In genomic region chr5:137109941-137110593, GRCm38 (mm10) we compare ENCODE assay signal across 29 mouse cellular contexts. TPM values are rescaled to one million over a fixed set of nuclear protein-coding genes. Genes with fewer than 3 reads are reported as not detected.
A peak's percentile ranks its signal among the peaks of the same experiment; 100 is the strongest.
DNase-seq lines count a peak whose midpoint lies in the region; TF ChIP-seq lines count a peak whose summit lies in the region.
"Had no signal": no experiment of that assay in that cellular context is flagged by ENCODE, and none has a peak within 500 bp of the region (broad histone marks: within the 10 kb centered on the region; RNA-seq: fewer than 3 reads in every experiment).

No protein-coding gene starts in this region.

- no peaks in the 10 kb centered on the region for H3K9me3 ChIP-seq in MEL (replicated peaks; ENCODE audit: insufficient read depth, low read length)
- H3K9me3 ChIP-seq: embryonic facial prominence, embryonic 13.5 days; forebrain, embryonic 15.5 days; heart, embryonic 13.5 days; neural tube, embryonic 13.5 days had no signal

- TF ChIP-seq CTCF in gastrocnemius, adult 2 months (IDR thresholded peaks at IDR 0.05): no peak
- no peak for TF ChIP-seq CTCF in MEL (IDR thresholded peaks at IDR 0.05 in 2 of 3, conservative IDR thresholded peaks at IDR 0.05 in 1 of 3; ENCODE audit: control insufficient read depth in 1 of 3, insufficient read depth in 1 of 3, low read depth in 2 of 3, low read length in 3 of 3, poor library complexity in 1 of 3, severe bottlenecking in 1 of 3)

- no peaks in the 10 kb centered on the region for H3K27me3 ChIP-seq in MEL (ENCODE audit: control insufficient read depth in 1 of 2, insufficient read depth in 2 of 2, low read length in 2 of 2)
- H3K27me3 ChIP-seq: embryonic facial prominence, embryonic 13.5 days; forebrain, embryonic 15.5 days; heart, embryonic 13.5 days; limb, embryonic 13.5 days; neural tube, embryonic 13.5 days had no signal

- peak in 1 of 2 experiments; percentile 37; a peak in 1 of 4 replicates for TF ChIP-seq POLR2A in MEL (IDR thresholded peaks at IDR 0.05; ENCODE audit: control insufficient read depth in 1 of 2, insufficient read depth in 1 of 2, low read depth in 1 of 2, low read length in 2 of 2, poor library complexity in 1 of 2)

- peaks cover 0 to 7% of the 10 kb centered on the region in 2 experiments for H3K36me3 ChIP-seq in MEL (ENCODE audit: control insufficient read depth in 1 of 2, insufficient read depth in 2 of 2, low read length in 2 of 2)
- H3K36me3 ChIP-seq: forebrain, embryonic 15.5 days; neural tube, embryonic 13.5 days had no signal

- DNase-seq in gastrocnemius, adult 2 months: peak; percentile 15
- no peak for DNase-seq in gastrocnemius, postnatal 36 days
- peak; percentile 62 for DNase-seq in kidney, postnatal 10 days
- no peak for DNase-seq in kidney, adult 11 months
- no peak for DNase-seq in MEL (ENCODE audit: low read depth, low spot score)
- DNase-seq in kidney, postnatal 36 days: peak; percentile 52 to 76
- DNase-seq in T-cell, adult 2 months (ENCODE audit: low spot score): no peak
- DNase-seq in cerebellum, postnatal 25 days: no peak
- DNase-seq: adrenal gland, postnatal 36 days; cerebellum, adult 11-12 months; embryo, embryonic 11 days; gastrocnemius, postnatal 10 days; heart, adult 18-20 months; heart, postnatal 14 days; lung, embryonic 14.5 days; midbrain, embryonic 14.5 days had no signal

- peaks cover 0 to 16% of the 10 kb centered on the region in 2 experiments; a peak in 3 of 4 replicates for H3K4me1 ChIP-seq in MEL (ENCODE audit: control insufficient read depth in 1 of 2, insufficient read depth in 2 of 2, low read length in 2 of 2)

- no peak overlapping the region for H3K4me3 ChIP-seq in gastrocnemius, adult 2 months
- no peak overlapping the region for H3K4me3 ChIP-seq in MEL (ENCODE audit: control insufficient read depth in 1 of 2, insufficient read depth in 1 of 2, low read depth in 2 of 2, low read length in 2 of 2)
- H3K4me3 ChIP-seq: embryonic facial prominence, embryonic 13.5 days; forebrain, embryonic 15.5 days; heart, embryonic 13.5 days; limb, embryonic 13.5 days; liver, embryonic 12.5 days; neural tube, embryonic 13.5 days had no signal

- H3K79me2 ChIP-seq in MEL (ENCODE audit: control insufficient read depth, insufficient read depth, low read length, poor library complexity): peaks cover 20% of the 10 kb centered on the region

- intact Hi-C loops in gastrocnemius, adult 2 months (cut with DNase I): no loop called here
- intact Hi-C loops in gastrocnemius, postnatal 36 days (cut with DNase I): loop anchor here (10.0 kb wide), 1 partner anchor 185 kb away; no protein-coding TSS in a partner anchor

- TF ChIP-seq EP300 in MEL (IDR thresholded peaks at IDR 0.05; ENCODE audit: low read depth in 1 of 2, low read length in 2 of 2): no peak

- H3K9ac ChIP-seq in MEL (ENCODE audit: control insufficient read depth, low read depth, low read length, poor library complexity, severe bottlenecking): no peak overlapping the region
- H3K9ac ChIP-seq: embryonic facial prominence, embryonic 13.5 days; forebrain, embryonic 15.5 days; heart, embryonic 13.5 days; limb, embryonic 13.5 days; liver, embryonic 12.5 days; lung, embryonic 14.5 days; neural tube, embryonic 13.5 days had no signal

- no peak overlapping the region for H3K27ac ChIP-seq in gastrocnemius, adult 2 months
- H3K27ac ChIP-seq in MEL (ENCODE audit: control insufficient read depth, low read depth, low read length): no peak overlapping the region
- H3K27ac ChIP-seq: embryonic facial prominence, embryonic 13.5 days; forebrain, embryonic 15.5 days; heart, embryonic 13.5 days; hindbrain, postnatal 0 days; limb, embryonic 13.5 days; liver, embryonic 12.5 days; neural tube, embryonic 13.5 days had no signal

- no peak for TF ChIP-seq RAD21 in MEL (IDR thresholded peaks at IDR 0.05; ENCODE audit: low read depth, low read length)

TF ChIP-seq in MEL, 35 proteins besides CTCF, POLR2A, EP300 and RAD21:
- TF ChIP-seq POLR2AphosphoS5 (IDR thresholded peaks at IDR 0.05; ENCODE audit: borderline replicate concordance, low read depth, low read length) (peak; percentile 27; the same call in 1 of the 2 replicates), GATA1 (IDR thresholded peaks at IDR 0.05; ENCODE audit: low read depth, low read length) (no peak)

RNA-seq across cellular contexts. Expression of gene Trim56, which starts 5.9 kb away (rescaled TPM):
- total RNA-seq in gastrocnemius, adult 2 months (2021): 1 to 10 TPM; 7.5 to 9.3 TPM
- 1 to 10 TPM; 7.0 to 8.0 TPM for total RNA-seq in gastrocnemius, postnatal 36 days (2021)
- total RNA-seq in MEL (2012; rRNA removed): 19.7 and 21.8 TPM in 2 replicates
- polyA plus RNA-seq in MEL (2012; ENCODE audit: insufficient read depth in 1 of 2, insufficient read length in 2 of 2, low read depth in 1 of 2, low replicate concordance in 2 of 2, missing spikeins in 1 of 2): 10 to 100 TPM; 22.8 to 75.8 TPM

RNA-seq across cellular contexts. Expression of gene Serpine1, which starts 38.0 kb away (rescaled TPM):
- 1 to 10 TPM; 2.5 to 2.8 TPM for total RNA-seq in gastrocnemius, adult 2 months (2021)
- 1 to 10 TPM; 2.8 to 7.5 TPM for total RNA-seq in gastrocnemius, postnatal 36 days (2021)
- total RNA-seq in MEL (2012; rRNA removed): 0.04 and 0.13 TPM in 2 replicates
- under 1 TPM in 1 of 2 experiments, not detected in 1; 0.11 TPM for polyA plus RNA-seq in MEL (2012; ENCODE audit: insufficient read depth in 1 of 2, insufficient read length in 2 of 2, low read depth in 1 of 2, low replicate concordance in 2 of 2, missing spikeins in 1 of 2)

RNA-seq across cellular contexts. Expression of gene Muc3, which starts 39.1 kb away (rescaled TPM):
- total RNA-seq in gastrocnemius, adult 2 months (2021): not detected
- total RNA-seq in gastrocnemius, postnatal 36 days (2021): not detected
- total RNA-seq in MEL (2012; rRNA removed): not detected in 2 replicates
- not detected for polyA plus RNA-seq in MEL (2012; ENCODE audit: insufficient read depth in 1 of 2, insufficient read length in 2 of 2, low read depth in 1 of 2, low replicate concordance in 2 of 2, missing spikeins in 1 of 2)
- total RNA-seq: adrenal gland, adult 18-20 months; adrenal gland, postnatal 36 days; gastrocnemius, postnatal 10 days; heart, adult 18-20 months; heart, postnatal 14 days; hindbrain, postnatal 0 days; left cerebral cortex, adult 18-20 months; left cerebral cortex, postnatal 25 days; megakaryocyte-erythroid progenitor cell, adult 5-6 weeks had no signal
- polyA plus RNA-seq: embryonic facial prominence, embryonic 13.5 days; forebrain, embryonic 15.5 days; hindbrain, embryonic 11.5 days; hindbrain, postnatal 0 days; limb, embryonic 13.5 days; liver, embryonic 12.5 days; lung, embryonic 14.5 days; midbrain, embryonic 14.5 days; neural tube, embryonic 13.5 days; spleen, adult 2 months had no signal

Comparison
In these comparisons a context has a peak if more than half of its experiments do, and no peak if none do; other contexts are left out.
1. DNase-seq: peak in gastrocnemius, adult 2 months (single experiment), kidney, postnatal 10 days (single experiment) and kidney, postnatal 36 days (2 of 2); none in gastrocnemius, postnatal 36 days (0 of 2), kidney, adult 11 months (single experiment), MEL (single experiment), T-cell, adult 2 months (single experiment) and cerebellum, postnatal 25 days (0 of 2).